Mouse (Mus musculus): ENCODE measurements around the gene Eif4g2. TPM values are rescaled to one million over a fixed set of nuclear protein-coding genes. Genes with fewer than 3 reads are reported as not detected.

The Eif4g2 gene
- total and polyA plus RNA-seq, 3 experiments: 174 to 1,084 (median 958) TPM

DNA sequence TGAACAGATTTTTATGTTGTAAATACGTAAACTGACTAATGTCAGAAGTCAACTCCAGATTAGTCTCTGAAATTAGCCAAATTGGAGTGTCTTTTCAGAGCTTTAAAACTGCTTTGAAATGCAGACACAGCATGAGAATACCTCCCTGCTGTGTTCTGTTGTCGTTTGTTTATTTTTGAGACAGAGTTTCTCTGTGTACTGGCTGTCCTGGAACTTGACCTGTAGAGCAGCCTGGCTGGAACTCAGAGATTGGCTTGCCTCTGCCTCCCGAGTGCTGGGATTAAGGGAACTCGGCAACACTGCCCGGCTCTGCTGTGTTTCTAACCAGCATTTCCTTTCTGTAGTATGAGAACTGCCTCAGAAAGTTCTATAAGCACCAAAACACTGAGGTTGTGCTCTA lies 33.9 kb downstream of the Eif4g2 start:
- Histone ChIP-seq H3K4me1 (ENCODE audit: control insufficient read depth, insufficient read depth, low read length) (no peaks in the 10 kb centered on the region), H3K36me3 (ENCODE audit: control insufficient read depth, insufficient read depth, low read length) (peaks cover 3% of the 10 kb centered on the region; the same call in 1 of the 2 replicates), H3K79me2 (replicated peaks; ENCODE audit: control insufficient read depth, insufficient read depth, low read length) (no peaks in the 10 kb centered on the region), H3K27me3 (ENCODE audit: control insufficient read depth, insufficient read depth, low read length) (no peaks in the 10 kb centered on the region), H3K9ac (ENCODE audit: low read depth, low read length) (no peak overlapping the region), H3K4me3 (no peak overlapping the region), H3K27ac (no peak overlapping the region)
- DNase-seq: no peak
- WGBS: 89% methylated on average over 5 of the region's 5 CpGs
- no peak for TF ChIP-seq CTCF (IDR thresholded peaks at IDR 0.05)
- TF ChIP-seq POLR2A (IDR thresholded peaks at IDR 0.05; ENCODE audit: insufficient read depth, low read depth, low read length): no peak
- TF ChIP-seq EP300 (IDR thresholded peaks at IDR 0.05; ENCODE audit: insufficient read depth, low read depth, low read length): no peak
- intact Hi-C loops (cut with DNase I): loop anchor here (1.0 to 2.0 kb wide), 3 partner anchors 114 to 920 kb away; no protein-coding TSS in a partner anchor

DNA sequence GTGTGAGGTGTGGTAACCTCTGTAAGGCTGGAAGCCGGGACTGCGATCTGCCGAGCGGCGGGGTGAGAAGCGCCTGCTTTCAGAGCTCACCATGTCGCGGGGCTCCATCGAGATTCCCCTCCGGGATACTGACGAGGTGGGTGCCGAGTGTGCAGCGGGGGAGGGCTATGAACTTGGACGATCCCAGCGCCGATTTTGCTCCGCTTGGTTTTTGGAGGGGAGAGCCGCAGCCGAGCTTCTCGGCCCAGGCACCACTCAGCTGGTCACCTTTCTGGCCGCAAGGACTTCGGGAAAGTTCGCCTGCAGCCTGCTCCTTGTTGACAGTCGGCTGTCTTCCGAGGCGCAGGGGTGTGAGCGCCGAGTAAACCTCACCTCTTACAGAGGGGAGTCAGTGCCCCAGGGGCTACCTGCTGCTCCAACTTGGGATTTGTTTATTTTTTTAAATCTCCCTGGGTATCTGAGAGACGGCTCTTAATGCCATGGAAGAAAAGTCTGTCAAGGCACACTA lies 53.7 kb downstream of the Eif4g2 start:
- no peaks in the 10 kb centered on the region for H3K79me2 ChIP-seq (replicated peaks; ENCODE audit: control insufficient read depth, insufficient read depth, low read length)
- no peaks in the 10 kb centered on the region for H3K27me3 ChIP-seq (ENCODE audit: control insufficient read depth, insufficient read depth, low read length)
- DNase-seq: no peak
- H3K4me3 ChIP-seq: peak overlapping the region; percentile 93
- peaks cover 4% of the 10 kb centered on the region for H3K36me3 ChIP-seq (ENCODE audit: control insufficient read depth, insufficient read depth, low read length)
- peak overlapping the region; percentile 90 for H3K27ac ChIP-seq
- H3K4me1 ChIP-seq (ENCODE audit: control insufficient read depth, insufficient read depth, low read length): peaks cover 1% of the 10 kb centered on the region; the same call in 1 of the 2 replicates
- no peak for TF ChIP-seq POLR2A (IDR thresholded peaks at IDR 0.05; ENCODE audit: insufficient read depth, low read depth, low read length)
- TF ChIP-seq CTCF (IDR thresholded peaks at IDR 0.05): no peak
- no peak for TF ChIP-seq EP300 (IDR thresholded peaks at IDR 0.05; ENCODE audit: insufficient read depth, low read depth, low read length)
- intact Hi-C loops (cut with DNase I): no loop called here
- peak overlapping the region; percentile 67 for H3K9ac ChIP-seq (ENCODE audit: low read depth, low read length)
- WGBS: under 1% methylated on average over 29 of the region's 29 CpGs

DNA sequence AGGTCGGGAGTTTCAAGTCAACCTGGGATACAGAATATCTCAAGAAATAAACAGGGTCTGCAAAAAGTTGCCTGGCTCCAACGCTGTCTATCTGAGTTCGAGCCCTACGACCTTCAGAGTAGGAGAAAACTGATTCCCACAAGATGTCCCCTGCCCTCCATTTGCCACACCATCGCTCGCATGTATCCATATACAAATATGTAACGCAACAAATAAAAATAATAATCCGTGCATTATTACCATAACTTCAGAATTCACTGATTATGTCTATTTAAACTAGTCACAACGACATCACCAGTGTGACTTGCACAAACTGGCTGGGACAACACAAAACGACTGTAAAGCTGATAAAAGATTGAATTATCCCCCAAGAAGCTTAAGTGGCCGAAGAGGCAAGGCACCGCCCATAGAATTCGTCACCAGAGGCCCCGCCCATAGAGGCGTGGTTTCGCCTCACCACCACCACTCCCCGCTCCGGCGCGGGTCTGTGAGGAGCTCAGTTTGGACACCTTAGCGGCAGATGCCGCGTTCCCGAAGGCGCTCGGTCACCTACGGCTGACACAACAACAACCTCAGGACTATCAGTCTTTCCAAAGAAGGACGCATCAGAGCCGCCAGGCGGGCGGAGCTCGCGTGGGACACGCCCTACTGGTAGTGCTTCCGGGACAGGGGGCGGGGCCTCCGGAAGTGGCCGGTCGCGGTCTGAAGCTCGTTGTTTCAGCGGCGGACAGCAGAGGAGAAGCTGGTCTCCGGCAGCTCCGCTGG lies 54.4 kb downstream of the Eif4g2 start, which contains the start of gene Ctr9:
Gene Ctr9, plus strand, starts transcription at position 671 of the 765 bp plus-strand sequence.
- peak within 1 kb of the TSS; percentile 93 for H3K4me3 ChIP-seq
- H3K27me3 ChIP-seq (ENCODE audit: control insufficient read depth, insufficient read depth, low read length): no peaks in the 10 kb centered on the region
- TF ChIP-seq EP300 (IDR thresholded peaks at IDR 0.05; ENCODE audit: insufficient read depth, low read depth, low read length): 0 out of 2 replicates have a peak, but pooled peaks have one; percentile 26
- TF ChIP-seq POLR2A (IDR thresholded peaks at IDR 0.05; ENCODE audit: insufficient read depth, low read depth, low read length): peak; percentile 94
- peak; percentile 30; the same call in 1 of the 2 replicates for TF ChIP-seq CTCF (IDR thresholded peaks at IDR 0.05)
- peak; percentile 95 to 96 for DNase-seq
- H3K27ac ChIP-seq: peak within 1 kb of the TSS; percentile 90
- no peaks in the 10 kb centered on the region for H3K79me2 ChIP-seq (replicated peaks; ENCODE audit: control insufficient read depth, insufficient read depth, low read length)
- peaks cover 1% of the 10 kb centered on the region; the same call in 1 of the 2 replicates for H3K4me1 ChIP-seq (ENCODE audit: control insufficient read depth, insufficient read depth, low read length)
- intact Hi-C loops (cut with DNase I): no loop called here
- H3K9ac ChIP-seq (ENCODE audit: low read depth, low read length): peak within 1 kb of the TSS; percentile 67
- peaks cover 4% of the 10 kb centered on the region for H3K36me3 ChIP-seq (ENCODE audit: control insufficient read depth, insufficient read depth, low read length)
- 6% methylated on average over 45 of the region's 45 CpGs for WGBS

DNA sequence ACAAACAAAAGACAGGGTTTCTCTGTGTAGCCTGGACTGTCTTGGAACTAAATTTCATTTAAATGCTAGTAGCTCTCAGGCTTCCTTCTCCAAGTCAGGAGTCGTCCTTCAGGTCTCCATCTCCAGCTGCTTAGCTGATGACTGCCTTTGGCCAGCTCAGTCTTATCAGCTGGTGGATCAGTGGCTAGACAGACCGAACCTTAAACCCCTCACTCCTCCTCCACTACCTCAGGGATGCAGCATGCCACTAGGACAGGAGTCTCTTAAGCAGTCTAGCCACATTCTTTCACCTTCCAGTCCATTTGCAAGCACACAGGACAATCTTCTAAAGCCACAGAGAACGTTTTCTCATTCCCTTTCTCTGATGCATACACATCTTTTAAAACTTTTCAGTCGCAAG lies 57.9 kb downstream of the Eif4g2 start:
- WGBS: 63% methylated on average over 4 of the region's 4 CpGs
- Histone ChIP-seq H3K4me1 (ENCODE audit: control insufficient read depth, insufficient read depth, low read length) (peaks cover 1% of the 10 kb centered on the region; the same call in 1 of the 2 replicates), H3K27me3 (ENCODE audit: control insufficient read depth, insufficient read depth, low read length) (no peaks in the 10 kb centered on the region), H3K27ac (no peak overlapping the region), H3K36me3 (ENCODE audit: control insufficient read depth, insufficient read depth, low read length) (peaks cover 3% of the 10 kb centered on the region), H3K9ac (ENCODE audit: low read depth, low read length) (no peak overlapping the region), H3K4me3 (no peak overlapping the region), H3K79me2 (replicated peaks; ENCODE audit: control insufficient read depth, insufficient read depth, low read length) (no peaks in the 10 kb centered on the region)
- no peak for DNase-seq
- no peak for TF ChIP-seq POLR2A (IDR thresholded peaks at IDR 0.05; ENCODE audit: insufficient read depth, low read depth, low read length)
- TF ChIP-seq EP300 (IDR thresholded peaks at IDR 0.05; ENCODE audit: insufficient read depth, low read depth, low read length): no peak
- no peak for TF ChIP-seq CTCF (IDR thresholded peaks at IDR 0.05)
- intact Hi-C loops (cut with DNase I): no loop called here

DNA sequence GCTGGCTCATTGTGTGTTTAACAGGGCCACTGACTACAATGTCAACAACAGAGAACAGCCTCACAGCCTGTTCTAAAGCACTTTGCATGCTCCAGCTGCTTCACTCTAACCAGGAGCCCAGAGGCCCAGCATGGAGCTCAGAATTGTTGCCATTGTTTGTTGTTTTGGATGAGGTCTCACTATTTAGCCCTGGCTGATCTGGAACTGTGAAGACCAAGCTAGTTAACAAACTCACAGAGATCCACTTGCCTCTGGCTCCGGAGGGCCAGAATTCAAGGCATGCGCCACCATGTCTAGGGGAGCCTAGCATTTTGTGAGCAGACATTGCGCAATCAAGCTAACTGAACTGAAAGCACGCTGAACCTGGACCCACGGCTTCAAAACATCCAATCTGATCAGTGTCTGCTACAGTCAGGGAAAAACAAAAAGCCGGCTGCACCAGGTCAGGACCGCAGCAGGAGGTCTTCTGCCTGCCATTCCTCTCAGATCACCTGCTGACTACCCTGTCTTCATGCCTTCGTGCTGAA lies 58.7 kb downstream of the Eif4g2 start:
- Histone ChIP-seq H3K27me3 (ENCODE audit: control insufficient read depth, insufficient read depth, low read length) (no peaks in the 10 kb centered on the region), H3K9ac (ENCODE audit: low read depth, low read length) (no peak overlapping the region), H3K4me1 (ENCODE audit: control insufficient read depth, insufficient read depth, low read length) (peaks cover 1% of the 10 kb centered on the region; the same call in 1 of the 2 replicates), H3K4me3 (no peak overlapping the region), H3K79me2 (replicated peaks; ENCODE audit: control insufficient read depth, insufficient read depth, low read length) (no peaks in the 10 kb centered on the region), H3K36me3 (ENCODE audit: control insufficient read depth, insufficient read depth, low read length) (no peaks in the 10 kb centered on the region), H3K27ac (no peak overlapping the region)
- WGBS: 46% methylated on average over 8 of the region's 8 CpGs
- peak; percentile 20 to 30 for DNase-seq
- TF ChIP-seq POLR2A (IDR thresholded peaks at IDR 0.05; ENCODE audit: insufficient read depth, low read depth, low read length): no peak
- TF ChIP-seq CTCF (IDR thresholded peaks at IDR 0.05): no peak
- no peak for TF ChIP-seq EP300 (IDR thresholded peaks at IDR 0.05; ENCODE audit: insufficient read depth, low read depth, low read length)
- intact Hi-C loops (cut with DNase I): no loop called here
